Mouse (Mus musculus): ENCODE data around the gene Ccdc27. TPM values are rescaled to one million over a fixed set of nuclear protein-coding genes. Genes with fewer than 3 reads are reported as not detected.

Ccdc27 gene
- polyA plus RNA-seq, 1 experiment from 2014 or later = not detected

DNA sequence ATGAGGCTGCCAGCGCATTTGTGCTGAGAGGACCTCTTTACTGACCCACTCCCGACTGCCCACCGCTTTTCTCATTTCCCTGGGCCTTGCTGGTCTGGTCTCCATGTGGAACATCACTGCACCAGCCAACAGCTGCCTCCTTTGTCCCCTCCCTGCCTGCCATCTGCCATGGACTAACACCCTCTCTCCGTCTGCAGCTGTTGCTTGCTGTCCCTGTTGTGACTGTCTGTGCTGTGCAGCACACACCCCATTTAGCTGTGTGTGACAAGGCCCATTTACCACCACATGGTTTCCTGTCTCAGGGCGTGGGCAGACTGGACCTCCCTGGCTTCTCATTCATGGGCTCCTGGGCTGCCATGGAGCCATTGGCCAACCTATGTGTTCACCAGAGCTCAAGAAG, 37.0 kb downstream of the Ccdc27 start:
- Histone ChIP-seq H3K9ac (ENCODE audit: low read length) (no peak overlapping the region), H3K27me3 (ENCODE audit: control insufficient read depth, insufficient read depth, low read depth, low read length) (no peaks in the 10 kb centered on the region), H3K4me3 (ENCODE audit: low read length) (no peak overlapping the region), H3K9me3 (ENCODE audit: control insufficient read depth, low read length) (no peaks in the 10 kb centered on the region), H3K4me1 (replicated peaks; ENCODE audit: control insufficient read depth, insufficient read depth, low read length) (no peaks in the 10 kb centered on the region), H3K4me2 (ENCODE audit: low read depth, low read length) (no peak overlapping the region), H3K27ac (ENCODE audit: low read length) (no peak overlapping the region), H3K36me3 (ENCODE audit: control insufficient read depth, insufficient read depth, low read length) (peaks cover 17% of the 10 kb centered on the region)
- 87% methylated on average over 5 of the region's 5 CpGs for WGBS
- ATAC-seq (ENCODE audit: low read depth) = no peak

DNA sequence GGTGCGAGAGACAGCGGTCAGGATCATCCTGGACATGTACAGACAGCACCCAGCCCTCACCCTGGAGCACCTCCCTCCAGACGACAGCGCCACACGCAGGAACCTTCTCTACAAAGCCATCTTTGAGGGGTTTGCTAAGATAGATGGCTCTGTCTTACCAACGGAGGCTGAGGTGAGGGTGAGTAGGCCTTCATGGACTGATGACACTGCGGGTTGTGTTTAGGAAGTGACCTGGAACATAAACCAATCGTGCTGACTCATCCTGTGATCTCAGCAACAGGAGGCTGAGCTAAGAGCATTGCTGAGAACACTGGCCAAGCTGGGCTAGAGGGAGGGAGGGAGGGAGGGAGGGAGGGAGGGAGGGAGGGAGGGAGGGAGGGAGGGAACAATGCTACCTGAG, 49.0 kb downstream of the Ccdc27 start:
- WGBS = 88% methylated on average over 8 of the region's 8 CpGs
- Histone ChIP-seq H3K9ac (ENCODE audit: low read length) (no peak overlapping the region), H3K4me2 (ENCODE audit: low read depth, low read length) (no peak overlapping the region), H3K27me3 (ENCODE audit: control insufficient read depth, insufficient read depth, low read depth, low read length) (no peaks in the 10 kb centered on the region), H3K4me1 (replicated peaks; ENCODE audit: control insufficient read depth, insufficient read depth, low read length) (no peaks in the 10 kb centered on the region), H3K9me3 (ENCODE audit: control insufficient read depth, low read length) (no peaks in the 10 kb centered on the region), H3K27ac (ENCODE audit: low read length) (no peak overlapping the region), H3K36me3 (ENCODE audit: control insufficient read depth, insufficient read depth, low read length) (peaks cover 59% of the 10 kb centered on the region), H3K4me3 (ENCODE audit: low read length) (no peak overlapping the region)
- ATAC-seq (ENCODE audit: low read depth) = no peak

DNA sequence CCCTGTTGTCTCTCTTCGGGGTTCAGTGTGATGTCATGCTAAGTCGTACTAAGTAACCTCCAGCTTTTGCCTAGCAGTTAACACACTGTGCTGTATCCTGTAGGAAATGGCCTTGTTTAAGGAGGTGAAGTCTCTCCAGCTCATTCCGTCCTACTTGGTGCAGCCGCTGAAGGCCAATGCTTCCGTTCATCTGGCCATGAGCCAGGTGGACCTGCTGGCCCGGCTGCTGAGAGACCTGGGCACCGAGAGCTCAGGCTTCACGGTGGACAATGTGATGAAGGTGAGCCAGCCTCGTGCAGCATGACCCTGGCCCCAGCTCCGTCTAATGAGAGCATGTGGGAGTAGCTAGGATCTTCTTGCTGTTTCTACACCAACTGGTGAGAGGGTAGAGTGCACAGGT, 49.8 kb downstream of the Ccdc27 start:
- WGBS = 83% methylated on average over 10 of the region's 10 CpGs

DNA sequence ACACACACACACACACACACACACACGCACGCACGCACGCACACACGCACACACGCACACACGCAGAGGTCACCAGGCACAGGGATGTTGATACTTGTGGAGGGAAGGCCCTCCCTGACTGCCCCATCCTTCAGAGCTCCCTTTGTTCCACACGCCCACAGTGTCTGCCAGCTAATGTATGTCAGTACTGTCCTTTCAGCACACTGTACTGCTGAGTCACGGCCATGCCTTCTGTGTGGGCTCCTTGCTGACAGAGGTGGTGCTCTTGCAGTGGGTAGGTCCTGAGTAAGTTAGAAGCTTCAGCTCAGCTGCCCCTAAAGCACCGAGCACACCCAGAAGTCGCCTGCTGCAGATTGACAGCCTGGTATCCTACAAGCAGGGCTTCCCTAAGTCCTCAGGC, 62.0 kb downstream of the Ccdc27 start:
- no peak for ATAC-seq (ENCODE audit: low read depth)
- 91% methylated on average over 11 of the region's 11 CpGs for WGBS
- H3K4me3 ChIP-seq (ENCODE audit: low read length) = no peak overlapping the region
- no peak overlapping the region for H3K4me2 ChIP-seq (ENCODE audit: low read depth, low read length)
- H3K9ac ChIP-seq (ENCODE audit: low read length) = no peak overlapping the region
- H3K36me3 ChIP-seq (ENCODE audit: control insufficient read depth, insufficient read depth, low read length) = peaks cover 23% of the 10 kb centered on the region
- H3K4me1 ChIP-seq (replicated peaks; ENCODE audit: control insufficient read depth, insufficient read depth, low read length) = peaks cover 6% of the 10 kb centered on the region
- no peaks in the 10 kb centered on the region for H3K27me3 ChIP-seq (ENCODE audit: control insufficient read depth, insufficient read depth, low read depth, low read length)
- H3K27ac ChIP-seq (ENCODE audit: low read length) = no peak overlapping the region
- no peaks in the 10 kb centered on the region for H3K9me3 ChIP-seq (ENCODE audit: control insufficient read depth, low read length)

More for the DNA sequence above, 49.8 kb downstream of the Ccdc27 start:
- ATAC-seq (ENCODE audit: low read depth) = no peak
- Histone ChIP-seq H3K4me1 (replicated peaks; ENCODE audit: control insufficient read depth, insufficient read depth, low read length) (no peaks in the 10 kb centered on the region), H3K4me2 (ENCODE audit: low read depth, low read length) (no peak overlapping the region), H3K4me3 (ENCODE audit: low read length) (no peak overlapping the region), H3K27me3 (ENCODE audit: control insufficient read depth, insufficient read depth, low read depth, low read length) (no peaks in the 10 kb centered on the region), H3K9me3 (ENCODE audit: control insufficient read depth, low read length) (no peaks in the 10 kb centered on the region), H3K36me3 (ENCODE audit: control insufficient read depth, insufficient read depth, low read length) (peaks cover 56% of the 10 kb centered on the region), H3K27ac (ENCODE audit: low read length) (no peak overlapping the region), H3K9ac (ENCODE audit: low read length) (no peak overlapping the region)

DNA sequence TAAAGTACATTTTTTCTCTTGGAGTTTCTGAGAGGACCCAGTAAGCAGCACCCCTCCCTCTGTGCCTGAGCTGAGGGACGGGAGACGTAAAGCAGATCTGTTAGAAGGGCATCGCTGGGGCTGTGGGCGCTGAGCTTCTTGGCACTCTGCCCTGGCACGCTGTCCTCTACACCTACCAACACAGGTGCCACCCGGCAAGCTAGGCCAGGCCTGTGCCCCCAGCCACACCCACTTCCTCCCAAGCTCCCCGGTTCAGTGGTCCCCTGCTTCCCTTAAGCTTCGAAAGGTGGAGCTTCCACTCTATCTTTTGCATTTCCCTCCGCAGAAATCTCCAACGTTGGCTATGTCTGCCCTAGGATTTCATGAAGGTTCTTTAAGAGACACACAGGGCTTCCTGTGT, 63.2 kb downstream of the Ccdc27 start:
- H3K4me1 ChIP-seq (replicated peaks; ENCODE audit: control insufficient read depth, insufficient read depth, low read length) = peaks cover 6% of the 10 kb centered on the region
- H3K4me2 ChIP-seq (ENCODE audit: low read depth, low read length) = no peak overlapping the region
- H3K27ac ChIP-seq (ENCODE audit: low read length) = no peak overlapping the region
- H3K4me3 ChIP-seq (ENCODE audit: low read length) = no peak overlapping the region
- no peaks in the 10 kb centered on the region for H3K27me3 ChIP-seq (ENCODE audit: control insufficient read depth, insufficient read depth, low read depth, low read length)
- WGBS = 89% methylated on average over 10 of the region's 10 CpGs
- peaks cover 15% of the 10 kb centered on the region; the same call in 1 of the 2 replicates for H3K36me3 ChIP-seq (ENCODE audit: control insufficient read depth, insufficient read depth, low read length)
- no peak overlapping the region for H3K9ac ChIP-seq (ENCODE audit: low read length)
- H3K9me3 ChIP-seq (ENCODE audit: control insufficient read depth, low read length) = no peaks in the 10 kb centered on the region
- ATAC-seq (ENCODE audit: low read depth) = no peak

Other genes starting within 250 kb of the Ccdc27 start
- gene A430005L14Rik, start 85.4 kb downstream of the Ccdc27 start, polyA plus RNA-seq (2015; fragmentation: Nextera tagmentation; extraction: Ambion mirVana) = 81.8 and 85.5 TPM in 2 replicates
- gene Dffb, start 67.6 kb downstream of the Ccdc27 start, polyA plus RNA-seq (2015; fragmentation: Nextera tagmentation; extraction: Ambion mirVana) = 12.4 and 13.6 TPM in 2 replicates
- gene Cep104, start 67.5 kb downstream of the Ccdc27 start, polyA plus RNA-seq (2015; fragmentation: Nextera tagmentation; extraction: Ambion mirVana) = 16.1 and 17.3 TPM in 2 replicates
- 12.2 and 12.8 TPM in 2 replicates for gene Lrrc47, start 30.9 kb downstream of the Ccdc27 start, polyA plus RNA-seq (2015; fragmentation: Nextera tagmentation; extraction: Ambion mirVana)
- 42.5 and 44.7 TPM in 2 replicates for gene Smim1, start 16.4 kb downstream of the Ccdc27 start, polyA plus RNA-seq (2015; fragmentation: Nextera tagmentation; extraction: Ambion mirVana)
- gene Trp73, start 97.5 kb upstream of the Ccdc27 start, polyA plus RNA-seq (2015; fragmentation: Nextera tagmentation; extraction: Ambion mirVana) = 3.4 and 5.2 TPM in 2 replicates
- gene Wrap73, start 99.7 kb upstream of the Ccdc27 start, polyA plus RNA-seq (2015; fragmentation: Nextera tagmentation; extraction: Ambion mirVana) = 36.0 and 39.2 TPM in 2 replicates
- 144 and 148 TPM in 2 replicates for gene Tprgl, start 118.0 kb upstream of the Ccdc27 start, polyA plus RNA-seq (2015; fragmentation: Nextera tagmentation; extraction: Ambion mirVana)
- gene Megf6, start 128.1 kb upstream of the Ccdc27 start, polyA plus RNA-seq (2015; fragmentation: Nextera tagmentation; extraction: Ambion mirVana) = 23.4 and 28.2 TPM in 2 replicates

All from lung, embryonic 16.5 days (tissue).